Mouse (Mus musculus) granulocyte monocyte progenitor cell, adult 5-6 weeks (primary cell): ENCODE results near the gene Atp1a2. TPM values are rescaled to one million over a fixed set of nuclear protein-coding genes. Genes with fewer than 3 reads are reported as not detected.
A peak's percentile ranks its signal among the peaks of the same experiment; 100 is the strongest.

Experiments used
- ATAC-seq: replicated peaks from 2 replicates; pipeline ENCODE4 v1.8.0; 2016; ENCODE audit warnings: mild to moderate bottlenecking, moderate TSS enrichment, inconsistent platforms; ENCODE audit not compliant: poor library complexity, severe bottlenecking
- total RNA-seq, 2 experiments: library from RNA; stranded (forward) in 1 of 2; stranded (reverse) in 1 of 2; fragments of 200-712, 200-1000 nt in 1 of 2; fragments of >200 nt in 1 of 2; fragmentation: Nextera tagmentation in 1 of 2; gene quantifications; 2 replicates each; pipeline ENCODE4 v1.2.3; 2014 to 2017

Gene Atp1a2
- total RNA-seq, 2 experiments from 2014 or later, result not detected

DNA sequence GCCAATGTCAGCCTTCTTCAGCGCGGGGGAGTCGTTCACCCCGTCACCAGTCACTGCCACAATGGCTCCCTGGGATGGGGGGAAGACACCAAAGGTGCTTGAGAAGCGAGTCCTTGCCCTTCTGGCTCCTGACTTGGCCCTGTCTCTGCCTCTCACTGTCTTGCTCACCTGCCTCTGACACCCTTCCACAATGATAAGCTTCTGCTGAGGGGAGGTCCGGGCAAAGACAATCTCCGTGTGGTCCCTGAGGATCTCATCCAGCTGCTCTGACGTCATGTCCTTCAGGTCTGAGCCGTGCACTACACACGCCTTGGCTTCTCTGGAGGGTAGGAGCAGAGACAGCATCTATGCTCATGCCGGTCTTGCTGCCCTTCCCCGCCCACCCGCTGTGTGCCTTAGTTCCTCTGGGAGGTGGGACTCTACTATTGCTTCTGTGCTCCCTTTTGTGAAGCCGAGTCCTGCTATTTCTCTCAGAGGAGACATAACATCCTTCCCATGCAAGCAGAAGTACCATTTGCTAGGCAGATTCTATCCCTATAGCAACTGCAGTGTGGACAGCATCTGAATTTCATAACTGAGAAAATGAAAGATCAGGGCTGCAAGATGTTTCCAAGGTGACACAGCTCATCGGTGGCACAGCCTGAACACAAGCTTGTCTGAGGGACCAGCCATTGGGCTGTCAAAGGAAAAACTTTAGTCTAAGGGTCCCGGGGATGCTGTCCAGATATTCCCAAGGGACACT lies 17.9 kb downstream of the Atp1a2 start:
- no peak for ATAC-seq

DNA sequence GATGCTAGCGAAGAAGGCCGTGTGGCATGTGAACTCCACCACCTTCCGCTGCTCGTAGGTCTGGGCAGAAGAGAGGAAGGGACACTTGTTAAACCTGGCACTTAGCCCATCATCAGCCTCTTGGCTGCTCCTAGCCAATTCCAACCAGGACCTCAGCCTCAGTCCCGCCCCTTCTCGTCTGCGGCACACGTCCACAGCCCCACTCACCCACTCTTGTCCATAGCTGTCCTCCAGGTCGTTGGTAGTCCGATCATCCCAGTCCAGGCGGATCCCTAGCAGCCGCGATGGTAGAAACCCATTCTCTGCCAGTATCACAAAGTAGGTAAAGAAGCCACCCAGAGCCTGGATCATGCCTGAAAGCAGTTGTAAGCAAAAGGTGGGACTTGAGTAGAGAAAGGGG lies 19.5 kb downstream of the Atp1a2 start:
- no peak for ATAC-seq

DNA sequence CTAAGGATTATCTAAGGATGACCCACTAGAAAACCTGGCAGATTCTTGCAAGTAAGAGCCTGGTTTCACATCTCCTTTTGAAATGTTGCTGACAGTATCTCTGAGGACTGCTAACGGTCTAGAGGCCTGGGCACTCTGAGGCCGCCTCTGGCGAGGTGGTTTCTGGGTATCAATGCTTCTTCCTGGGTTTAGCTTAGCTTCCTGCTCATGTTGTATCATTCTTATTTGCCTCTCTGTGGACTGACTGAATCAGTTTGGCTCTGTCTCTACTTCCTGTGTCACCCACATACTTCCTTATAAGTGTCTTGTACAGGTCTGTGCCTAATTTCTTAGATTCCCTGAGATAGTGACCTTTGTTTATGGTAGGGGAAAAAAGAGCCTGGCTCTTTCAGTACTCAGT lies 20.7 kb downstream of the Atp1a2 start:
- peak; percentile 93 for ATAC-seq

DNA sequence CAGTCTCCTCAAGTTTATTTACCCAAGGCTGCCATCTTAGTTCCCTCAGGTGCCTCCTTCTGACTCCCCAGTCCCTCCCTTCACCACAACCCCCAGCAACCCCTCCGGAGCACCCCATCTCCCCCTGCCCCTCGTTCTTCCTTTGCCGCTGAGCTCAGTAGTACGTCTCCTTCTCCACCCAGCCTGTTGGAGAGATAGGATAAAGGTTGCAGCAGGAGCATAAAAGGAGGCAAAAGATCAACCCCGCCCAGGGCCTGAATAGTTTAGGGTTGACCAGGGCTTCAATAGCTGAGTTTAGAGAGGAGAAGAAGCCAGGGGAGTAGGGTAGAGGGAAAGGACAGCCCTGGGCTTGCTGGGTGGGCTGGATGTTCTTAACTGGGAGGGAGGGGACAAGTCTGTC lies 23.3 kb downstream of the Atp1a2 start:
- no peak for ATAC-seq

DNA sequence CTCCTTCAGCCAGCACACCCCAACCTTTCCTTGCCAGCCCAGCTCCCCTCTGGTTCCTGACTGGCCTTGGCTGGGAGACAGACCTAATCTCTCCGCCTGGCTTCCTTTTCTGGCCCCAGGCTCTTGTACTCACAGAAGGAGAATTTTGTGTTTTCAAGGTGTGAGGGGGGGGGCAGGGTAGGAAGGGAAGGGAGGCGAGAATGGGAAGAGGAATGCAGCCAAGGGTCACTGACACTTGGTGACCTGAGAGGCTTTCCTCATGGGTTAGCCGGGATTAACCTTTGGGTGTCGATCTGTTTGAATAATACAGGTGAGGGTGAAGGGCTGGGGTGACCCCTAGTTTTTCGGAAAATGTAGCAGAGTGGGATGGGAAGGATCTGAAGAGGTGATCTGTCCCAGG lies 23.7 kb downstream of the Atp1a2 start:
- ATAC-seq, result no peak

DNA sequence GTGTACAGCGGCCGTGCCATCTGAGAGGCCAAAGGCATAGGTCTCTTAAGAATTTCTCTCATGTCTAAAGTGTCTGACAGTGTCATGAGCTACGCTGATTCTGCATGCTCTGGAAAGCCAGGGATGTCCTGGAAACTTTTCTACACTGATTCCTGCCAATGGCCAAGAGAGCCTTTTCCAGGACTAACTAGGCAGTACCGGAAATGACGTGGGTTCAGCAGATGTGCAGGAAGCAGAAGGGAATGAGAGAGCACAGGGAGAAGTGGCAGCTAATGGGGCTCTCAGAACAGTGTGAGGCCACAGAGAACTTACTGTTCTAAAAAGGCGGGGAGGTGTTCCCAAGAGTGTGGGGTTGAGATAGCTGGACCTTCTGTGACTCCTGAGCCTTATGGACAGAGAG lies 24.5 kb downstream of the Atp1a2 start:
- ATAC-seq, result no peak

DNA sequence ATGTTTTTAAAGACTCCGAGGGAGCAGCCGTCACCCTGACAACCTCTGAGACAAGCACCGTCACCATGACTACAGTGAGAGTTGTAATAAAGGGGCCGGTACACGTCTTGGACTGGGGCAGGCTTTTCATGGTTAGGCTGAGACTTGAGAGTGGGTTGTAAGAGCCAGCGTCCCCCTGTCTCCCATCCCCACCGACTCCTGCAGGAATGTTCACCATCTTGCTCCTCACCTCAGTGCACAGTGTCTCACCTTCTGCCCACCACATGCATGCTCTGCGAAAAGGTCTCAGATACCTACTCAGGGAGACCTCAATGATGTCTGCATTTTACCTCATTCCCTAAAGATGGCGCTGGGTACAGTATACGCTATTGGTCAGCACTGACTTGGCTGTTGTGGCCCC lies 26.1 kb downstream of the Atp1a2 start:
- no peak for ATAC-seq

DNA sequence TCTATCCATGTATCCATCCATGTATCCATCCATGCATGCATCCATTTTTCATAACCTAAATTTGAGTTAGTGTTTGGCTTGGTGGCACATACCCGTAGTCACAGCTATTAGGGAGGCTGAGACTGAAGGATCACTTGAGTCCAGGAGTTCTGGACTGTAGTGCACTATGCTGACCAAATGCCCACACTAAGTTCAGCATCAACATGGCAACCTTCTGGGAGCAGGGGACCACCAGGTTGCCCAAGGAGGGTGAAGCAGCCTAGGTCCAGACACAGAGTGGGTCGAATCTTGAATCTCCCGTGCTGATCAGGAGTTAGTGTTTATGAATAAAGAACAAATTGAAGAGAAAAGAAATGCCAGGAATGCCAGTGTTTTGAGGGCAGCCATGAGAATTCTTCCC lies 26.7 kb downstream of the Atp1a2 start:
- no peak for ATAC-seq

DNA sequence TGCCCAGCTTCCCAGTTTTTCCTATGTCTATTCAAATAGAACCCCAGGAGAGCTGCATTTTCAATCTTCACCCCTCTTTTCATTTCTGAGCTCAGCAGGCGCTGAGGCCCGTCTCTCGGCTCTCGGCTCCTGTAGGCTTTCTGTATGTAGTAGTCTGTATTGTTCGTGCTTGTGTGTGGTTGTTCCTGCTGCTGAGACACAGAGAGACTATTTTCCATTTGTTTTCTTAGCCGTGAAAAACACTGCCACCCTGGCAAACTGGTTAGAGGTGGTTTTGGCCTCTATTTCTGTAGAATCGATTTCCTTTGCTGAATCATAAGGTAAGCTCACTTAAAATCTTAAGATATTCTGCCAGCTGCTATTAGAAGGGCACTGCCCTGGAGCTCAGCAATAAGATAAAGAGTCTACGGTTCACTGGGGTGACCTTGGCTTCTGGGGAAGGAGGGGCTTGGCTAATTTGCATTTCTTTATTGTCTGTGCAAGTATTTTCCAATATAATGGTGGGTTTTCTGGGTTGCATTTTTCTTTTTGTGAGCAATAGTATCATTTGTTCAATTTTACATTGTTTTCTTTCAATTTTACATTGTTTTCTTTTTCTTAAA lies 36.3 kb downstream of the Atp1a2 start, which contains the start of gene Igsf8:
Gene Igsf8 (plus strand): TSS at position 165 of the 602 bp plus-strand sequence.
- ATAC-seq, result no peak

DNA sequence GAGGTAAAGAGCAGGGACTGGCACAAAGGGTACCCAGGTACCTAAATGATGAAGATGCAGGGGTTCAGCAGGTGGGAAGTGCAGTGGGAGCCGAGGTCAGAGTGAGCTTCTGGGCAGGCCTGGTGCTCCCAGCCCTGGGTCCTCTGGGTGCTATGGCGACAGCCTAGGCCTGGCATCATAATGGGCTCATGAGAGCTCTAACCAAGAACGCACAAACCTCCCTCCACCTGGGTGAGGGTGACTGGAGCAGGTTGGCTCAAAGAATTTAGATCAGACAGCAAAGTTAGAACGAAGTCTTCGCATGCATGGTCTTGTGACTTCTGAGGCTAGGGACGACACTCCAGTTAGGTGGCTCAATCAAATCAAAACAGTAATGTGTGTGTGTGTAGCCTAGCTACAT lies 39.5 kb downstream of the Atp1a2 start, which contains the start of gene Atp1a4:
Gene Atp1a4 (minus strand): TSS at position 101 of the 400 bp plus-strand sequence.
- no peak for ATAC-seq

DNA sequence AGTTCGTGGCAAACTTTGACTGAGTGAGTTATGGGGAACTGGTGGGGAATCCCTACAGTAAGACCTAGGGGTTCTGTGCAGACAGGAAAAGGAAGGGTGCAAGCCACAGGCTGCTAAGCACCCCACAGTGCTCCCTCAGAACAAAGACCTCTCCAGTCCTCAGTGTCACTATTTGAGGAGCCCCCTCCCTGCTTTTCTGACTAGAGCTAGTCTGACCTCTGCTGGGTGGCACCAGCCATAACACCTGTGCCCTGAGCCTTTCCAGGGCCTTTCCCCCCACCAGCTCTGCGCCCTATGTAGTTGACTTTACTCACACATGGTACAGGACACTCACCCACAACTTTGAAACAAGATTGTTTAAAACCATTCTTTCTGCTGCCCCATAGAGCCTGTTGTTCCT lies 50.2 kb downstream of the Atp1a2 start:
- ATAC-seq, result peak; percentile 73

DNA sequence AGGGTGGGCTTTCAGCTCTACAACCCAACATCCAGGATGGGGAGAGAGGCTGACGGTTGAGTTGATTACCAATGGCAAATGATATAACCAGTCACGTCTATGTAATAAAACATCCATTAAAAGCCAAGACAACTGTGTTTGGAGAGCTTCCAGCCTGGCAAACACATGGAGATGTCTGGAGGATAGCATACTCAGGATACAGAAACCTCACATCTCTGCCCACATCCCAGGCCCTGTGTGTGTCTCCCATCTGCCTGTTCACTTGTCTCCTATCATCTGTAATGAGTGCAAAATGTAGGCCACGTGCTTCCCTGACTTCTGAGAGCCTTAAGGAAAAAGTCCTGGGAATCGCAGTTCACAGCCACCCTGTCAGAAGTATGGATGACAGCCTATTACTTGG lies 50.6 kb downstream of the Atp1a2 start:
- no peak for ATAC-seq

DNA sequence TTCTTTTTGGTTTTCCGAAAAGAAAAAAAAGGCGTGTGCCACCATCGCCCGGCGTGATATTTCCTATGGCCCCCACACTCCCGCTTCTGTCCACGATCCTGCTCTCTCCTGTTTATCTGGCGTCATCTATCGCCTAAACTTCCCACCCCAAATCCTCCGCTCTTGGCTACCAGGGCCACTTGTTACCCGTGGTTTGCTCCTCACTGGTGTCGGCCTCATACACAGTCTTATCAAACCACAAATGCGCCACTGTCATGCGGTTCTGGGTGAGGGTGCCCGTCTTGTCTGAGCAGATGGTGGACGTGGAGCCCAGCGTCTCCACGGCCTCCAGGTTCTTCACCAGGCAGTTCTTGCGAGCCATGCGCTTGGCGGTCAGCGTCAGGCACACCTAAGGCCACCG lies 53.2 kb downstream of the Atp1a2 start:
- ATAC-seq, result 0 out of 2 replicates have a peak, but pooled peaks have one; percentile 9

DNA sequence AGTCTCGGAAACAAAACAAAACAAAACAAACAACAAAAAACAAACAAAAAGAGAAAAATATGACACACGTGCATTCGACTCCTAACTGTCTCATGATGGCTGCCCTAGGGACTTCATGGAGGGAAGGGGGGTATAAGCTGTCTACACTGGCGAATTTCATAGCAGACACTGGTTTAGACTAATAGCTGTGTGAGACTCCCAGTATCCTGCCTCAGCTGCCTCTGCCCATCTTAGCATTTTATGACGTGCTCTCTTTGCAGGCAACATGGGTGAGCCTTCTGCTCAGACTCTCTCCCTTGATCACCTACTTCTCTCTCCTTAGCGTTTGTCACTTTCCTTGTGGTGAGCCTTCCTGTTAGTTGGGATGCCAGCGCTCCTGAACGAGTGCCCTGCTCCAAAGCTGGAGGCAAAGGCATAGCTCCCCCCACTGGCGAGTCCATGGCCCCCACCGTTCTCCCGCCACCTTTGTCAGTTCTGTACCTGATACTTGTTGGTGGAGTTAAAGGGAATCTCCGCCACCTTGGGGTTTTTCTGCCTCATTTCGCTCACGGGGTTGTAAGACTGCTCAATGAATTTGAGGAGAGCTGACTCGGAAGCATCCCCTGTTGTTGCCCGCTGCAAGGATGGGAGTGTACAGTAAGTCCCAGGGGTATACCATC lies 54.2 kb downstream of the Atp1a2 start:
- no peak for ATAC-seq

DNA sequence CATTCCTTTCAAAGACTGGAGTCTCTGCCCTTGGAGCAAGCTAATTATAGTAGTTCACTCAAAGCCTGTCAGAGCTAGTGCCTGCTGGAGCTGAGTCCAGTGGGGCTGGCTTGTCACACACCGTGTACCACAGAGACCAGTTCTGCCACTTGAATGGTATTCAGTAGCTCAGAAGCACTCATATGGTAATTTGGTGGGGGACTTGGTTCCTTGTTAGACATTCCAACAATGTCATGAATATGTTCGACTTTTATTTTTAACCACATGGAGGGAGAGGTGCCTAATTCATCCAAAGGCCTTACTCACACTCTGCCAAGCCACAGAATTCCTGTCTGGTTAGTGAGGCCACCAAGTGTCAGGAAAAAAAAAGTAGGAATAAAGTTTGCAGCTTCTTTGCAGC lies 55.5 kb downstream of the Atp1a2 start:
- no peak for ATAC-seq

DNA sequence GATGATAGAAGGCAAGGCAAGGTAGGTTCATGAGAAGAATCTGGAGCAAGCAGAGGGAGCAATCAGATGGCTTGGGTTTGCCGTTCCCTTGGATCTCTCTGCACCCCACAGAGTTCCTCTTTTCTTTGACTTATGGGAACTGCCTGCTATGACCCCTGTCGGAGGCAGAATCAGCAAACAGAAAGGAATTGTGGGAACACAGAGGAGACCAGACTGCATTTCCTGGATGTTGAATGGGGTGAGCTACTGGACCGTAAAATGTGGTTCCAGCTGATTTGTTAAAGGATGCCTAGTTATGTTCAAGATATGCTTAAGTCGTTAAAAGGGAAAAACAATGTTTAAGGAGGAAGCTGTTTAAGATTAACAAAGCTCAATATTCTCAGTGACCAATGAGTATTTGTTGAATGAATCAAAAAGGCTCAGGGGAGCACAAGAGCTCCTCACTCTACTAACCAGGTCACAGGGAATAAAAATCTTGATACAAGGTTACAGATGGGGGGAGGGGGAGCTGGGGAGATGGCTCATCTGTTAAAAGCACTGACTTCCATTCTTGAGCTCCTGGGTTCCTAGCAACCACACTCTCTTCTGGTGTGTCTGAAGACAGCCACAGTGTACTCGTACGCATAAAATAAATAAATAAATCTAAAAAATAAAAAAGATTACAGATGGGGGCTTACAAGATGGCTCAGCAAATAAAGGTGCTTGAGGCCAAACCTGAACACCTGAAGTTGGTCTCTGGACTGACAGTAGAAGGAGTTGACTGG lies 56.7 kb downstream of the Atp1a2 start:
- ATAC-seq, result peak; percentile 93

DNA sequence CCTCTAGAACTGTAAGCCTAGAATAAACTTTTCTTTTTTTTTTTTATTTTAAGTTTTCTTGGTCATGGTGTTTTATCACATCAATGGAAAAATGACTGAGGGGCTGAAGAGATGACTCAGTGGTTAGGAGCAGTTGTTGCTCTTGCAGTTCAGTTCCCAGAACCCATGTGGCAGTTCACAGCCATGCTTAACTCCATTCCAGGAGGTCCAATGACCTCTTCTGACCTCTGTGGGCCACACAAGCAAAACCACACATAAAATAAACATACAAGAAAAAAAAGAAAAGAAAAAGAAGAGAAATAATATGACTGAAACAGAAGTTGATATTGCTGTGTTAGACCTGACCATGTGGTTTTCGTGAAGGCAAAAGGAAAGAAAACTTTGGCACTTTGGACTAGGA lies 68.6 kb downstream of the Atp1a2 start:
- ATAC-seq, result no peak

DNA sequence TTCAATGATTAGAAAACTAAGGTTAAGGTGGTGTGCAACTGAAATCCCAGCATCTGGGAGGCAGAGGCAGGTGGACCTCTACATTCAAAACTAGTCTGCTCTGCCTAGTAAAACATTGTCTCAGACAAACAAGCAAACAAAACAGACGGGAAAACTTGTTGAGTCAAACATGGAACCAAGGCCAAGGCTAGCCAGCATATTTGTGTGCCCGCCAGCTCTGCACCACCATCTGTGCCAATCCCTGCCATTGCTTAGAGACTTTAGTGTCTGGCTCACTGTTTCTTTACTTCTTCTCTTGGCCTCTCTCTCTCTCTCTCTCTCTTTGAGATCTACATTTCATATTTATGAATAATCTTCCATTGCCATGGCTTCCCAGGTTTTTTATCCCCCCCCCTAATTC lies 69.7 kb downstream of the Atp1a2 start:
- ATAC-seq, result no peak
